Mouse (Mus musculus) stomach, postnatal 0 days (tissue): Measurements from ENCODE around the gene Hk2.

ENCODE experiments used
- CTCF ChIP-seq: IDR thresholded peaks from 2 replicates; pipeline ENCODE4 v1.5.1; 2016; ENCODE audit warnings: antibody characterized with exemption, low read depth, mild to moderate bottlenecking, moderate library complexity
- EP300 ChIP-seq: optimal IDR thresholded peaks from 2 replicates; pipeline ENCODE3; 2016; ENCODE audit warnings: antibody characterized with exemption

GRCm38 (mm10) chr6:82780369-82780768 lies 6.1 kb upstream of the Hk2 start:
- TF ChIP-seq CTCF (no peak), EP300 (no peak)
